Mouse (Mus musculus) hindbrain, embryonic 10.5 days (tissue): Measurements from ENCODE around the gene Mei1. TPM values are rescaled to one million over a fixed set of nuclear protein-coding genes. Genes with fewer than 3 reads are reported as not detected.

Experiments
- DNase-seq: peaks from one replicate; pipeline ENCODE4 v3.0.0-alpha.2; 2017; ENCODE audit warnings: low spot score
- H3K27ac ChIP-seq: fragments of 300-500 bp; sonication (generic); 2 replicates; pipeline ENCODE4 v1.5.1; 2016; ENCODE audit warnings: mild to moderate bottlenecking, moderate library complexity
- H3K27me3 ChIP-seq: fragments of 300-500 bp; sonication (generic); 2 replicates; pipeline ENCODE4 v1.6.1; 2016; ENCODE audit warnings: mild to moderate bottlenecking; ENCODE audit not compliant: poor library complexity, insufficient read depth, severe bottlenecking
- H3K36me3 ChIP-seq: fragments of 300-500 bp; sonication (generic); 2 replicates; pipeline ENCODE4 v1.6.1; 2016; ENCODE audit warnings: mild to moderate bottlenecking, moderate library complexity
- H3K4me1 ChIP-seq: fragments of 300-500 bp; sonication (generic); replicated peaks from 2 replicates; pipeline ENCODE4 v1.6.1; 2016; ENCODE audit warnings: mild to moderate bottlenecking
- H3K4me3 ChIP-seq: fragments of 300-500 bp; sonication (generic); 2 replicates; pipeline ENCODE4 v1.5.1; 2016; ENCODE audit warnings: mild to moderate bottlenecking, moderate library complexity
- H3K9me3 ChIP-seq: fragments of 300-500 bp; sonication (generic); 2 replicates; pipeline ENCODE4 v1.6.1; 2016; ENCODE audit warnings: mild to moderate bottlenecking, moderate library complexity
- WGBS: fragments of 180-500 bp; shearing (Covaris S2); methylation state at CpG from one replicate; pipeline ENCODE4 v1.1.7; 2016; 5-methylcytosine and 5-hydroxymethylcytosine counted together
- polyA plus RNA-seq: library from polyadenylated mRNA; unstranded; fragments of >200 nt; fragmentation: Nextera tagmentation; extraction: Ambion mirVana; gene quantifications from 2 replicates; pipeline ENCODE4 v1.2.1, GENCODE M21; 2016

Mei1 gene
- polyA plus RNA-seq = 0.06 TPM in 1 of 2 replicates, not detected in the other

DNA sequence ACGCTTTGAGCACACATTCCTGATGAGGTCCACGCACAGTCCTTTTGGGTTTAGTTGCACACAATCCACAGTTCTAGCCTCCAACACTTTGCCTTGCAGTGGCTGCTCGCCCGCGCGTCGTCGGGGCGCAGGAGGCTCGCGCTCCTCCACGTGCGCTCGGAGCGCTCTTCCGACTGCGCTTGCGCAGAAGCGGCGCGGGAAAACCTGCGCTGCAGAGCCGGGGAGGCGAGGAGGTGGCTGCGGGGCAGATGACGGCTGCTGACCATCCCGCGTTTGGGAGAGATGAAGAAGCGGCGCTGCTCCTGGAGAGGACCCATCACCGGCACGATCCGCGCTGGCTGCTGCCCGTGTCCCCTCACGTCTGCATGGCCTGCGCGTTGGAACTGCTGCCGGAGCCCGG lies at the start of gene Mei1:
TSS of gene Mei1 (plus strand) at position 99 of the 400 bp plus-strand sequence.
- Histone ChIP-seq H3K9me3 (0 out of 2 replicates have a peak, but pooled peaks cover 4% of the 10 kb centered on the region), H3K4me1 (peaks cover 6% of the 10 kb centered on the region), H3K27me3 (peaks cover 68% of the 10 kb centered on the region), H3K36me3 (no peaks in the 10 kb centered on the region), H3K4me3 (peak within 1 kb of the TSS; percentile 38), H3K27ac (no peak within 1 kb of the TSS)
- DNase-seq = no peak
- WGBS = 20% methylated on average over 40 of the region's 40 CpGs

DNA sequence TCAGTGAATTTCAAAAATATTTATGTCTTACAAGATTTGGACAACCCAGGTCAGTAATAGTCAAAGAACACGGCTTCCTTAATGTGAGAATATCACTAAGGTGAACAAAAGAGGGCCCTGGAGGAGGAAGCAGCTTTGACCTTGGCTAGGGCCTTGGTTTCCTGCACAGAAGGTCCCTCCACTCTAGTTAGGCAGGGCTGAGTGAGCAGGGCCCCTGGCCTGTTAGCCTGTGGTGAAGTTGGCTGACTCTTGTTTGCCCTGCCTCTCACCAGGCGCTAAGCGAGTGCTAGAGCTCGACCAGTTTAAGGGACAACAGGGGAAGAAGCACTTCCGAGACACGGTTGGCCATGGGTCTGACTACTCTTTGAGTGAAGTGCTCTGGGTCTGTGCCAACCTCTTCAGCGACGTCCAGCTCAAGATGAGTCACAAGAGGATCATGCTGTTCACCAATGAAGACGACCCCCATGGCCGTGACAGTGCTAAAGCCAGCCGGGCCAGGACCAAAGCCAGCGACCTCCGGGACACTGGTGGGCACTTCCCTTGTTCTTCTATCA lies 47.2 kb upstream of the Mei1 start:
- DNase-seq = no peak
- Histone ChIP-seq H3K27me3 (no peaks in the 10 kb centered on the region), H3K4me3 (no peak overlapping the region), H3K9me3 (no peaks in the 10 kb centered on the region; the same call in 1 of the 2 replicates), H3K4me1 (no peaks in the 10 kb centered on the region; the same call in 1 of the 2 replicates), H3K27ac (no peak overlapping the region), H3K36me3 (peaks cover 91% of the 10 kb centered on the region)
- 92% methylated on average over 13 of the region's 13 CpGs for WGBS

DNA sequence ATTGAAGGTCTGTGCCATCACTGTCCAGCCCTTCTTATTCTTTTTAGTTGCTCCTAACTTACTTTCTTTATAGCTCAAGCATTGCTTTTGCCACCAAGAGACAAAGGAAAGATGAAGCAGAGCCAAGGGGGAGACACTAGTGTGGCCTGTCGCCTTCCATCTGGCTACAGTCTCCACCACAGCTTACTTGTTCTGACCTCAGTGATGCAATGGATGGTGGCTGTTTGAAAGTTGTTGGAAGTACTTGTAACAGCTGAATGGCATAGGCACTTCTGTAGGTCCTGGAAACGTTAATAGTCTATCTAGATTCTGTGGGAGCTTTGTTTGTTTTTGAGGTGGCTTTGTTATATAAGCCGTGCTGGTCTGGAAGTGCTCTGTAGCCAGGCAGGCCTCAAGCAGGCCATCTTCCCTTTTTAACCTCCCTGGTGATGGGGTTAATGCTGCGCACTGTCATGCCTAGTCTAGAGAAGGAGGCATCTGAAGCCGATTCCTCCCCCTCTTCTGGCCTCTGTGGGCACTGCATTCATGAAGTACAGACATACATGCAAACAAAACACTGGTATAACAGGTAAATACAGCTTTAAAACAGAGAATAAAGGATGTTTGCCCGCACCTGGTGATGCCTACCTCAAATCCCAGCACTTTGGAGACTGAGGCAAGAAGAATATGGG lies 45.7 kb upstream of the Mei1 start:
- H3K4me1 ChIP-seq = no peaks in the 10 kb centered on the region
- no peaks in the 10 kb centered on the region for H3K27me3 ChIP-seq
- DNase-seq = no peak
- H3K36me3 ChIP-seq = peaks cover 99% of the 10 kb centered on the region
- 91% methylated on average over 6 of the region's 6 CpGs for WGBS
- H3K27ac ChIP-seq = no peak overlapping the region
- H3K9me3 ChIP-seq = no peaks in the 10 kb centered on the region; the same call in 1 of the 2 replicates
- no peak overlapping the region for H3K4me3 ChIP-seq

DNA sequence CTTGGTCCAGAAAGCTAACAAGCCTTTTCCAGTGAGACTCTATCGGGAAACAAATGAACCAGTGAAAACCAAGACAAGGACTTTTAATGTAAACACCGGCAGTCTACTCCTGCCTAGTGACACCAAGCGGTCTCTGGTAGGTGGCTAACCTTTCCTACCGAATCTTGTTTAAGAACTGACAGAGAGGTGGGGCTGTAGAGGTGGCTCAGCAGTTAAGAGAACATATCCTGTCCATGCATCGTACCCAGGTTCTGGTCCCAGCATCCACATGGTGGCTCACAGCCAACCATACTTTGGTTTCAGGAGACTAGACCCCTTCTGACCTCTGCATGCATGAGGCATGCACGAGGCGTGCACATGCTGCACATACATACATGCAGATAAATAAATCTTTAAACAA lies 42.5 kb upstream of the Mei1 start:
- Histone ChIP-seq H3K4me1 (no peaks in the 10 kb centered on the region), H3K4me3 (no peak overlapping the region), H3K9me3 (no peaks in the 10 kb centered on the region; the same call in 1 of the 2 replicates), H3K27me3 (no peaks in the 10 kb centered on the region), H3K36me3 (peaks cover 100% of the 10 kb centered on the region), H3K27ac (no peak overlapping the region)
- no peak for DNase-seq
- WGBS = 93% methylated on average over 7 of the region's 7 CpGs

DNA sequence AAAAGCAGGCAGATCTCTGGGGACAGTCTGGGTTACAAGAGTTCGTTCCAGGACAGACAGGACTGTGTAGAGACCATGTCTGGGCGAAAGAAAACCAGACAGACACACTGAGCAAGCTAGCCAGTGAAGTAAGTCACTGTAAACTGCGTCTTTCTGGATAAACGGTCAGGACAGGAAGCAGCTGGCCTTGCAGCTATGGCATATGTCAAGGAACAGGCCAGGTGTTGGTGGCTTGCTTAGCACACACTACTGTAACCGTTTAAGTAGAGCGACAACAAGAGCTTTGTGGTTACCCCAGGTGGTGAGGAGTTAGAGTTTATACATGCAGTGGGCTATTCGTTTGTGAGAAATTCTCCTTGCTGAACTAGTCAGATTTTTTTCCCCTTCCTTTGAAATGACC lies 42.1 kb upstream of the Mei1 start:
- no peak overlapping the region for H3K27ac ChIP-seq
- WGBS = 92% methylated on average over 7 of the region's 7 CpGs
- H3K27me3 ChIP-seq = no peaks in the 10 kb centered on the region
- peaks cover 99% of the 10 kb centered on the region for H3K36me3 ChIP-seq
- no peak overlapping the region for H3K4me3 ChIP-seq
- DNase-seq = no peak
- no peaks in the 10 kb centered on the region; the same call in 1 of the 2 replicates for H3K9me3 ChIP-seq
- no peaks in the 10 kb centered on the region for H3K4me1 ChIP-seq

DNA sequence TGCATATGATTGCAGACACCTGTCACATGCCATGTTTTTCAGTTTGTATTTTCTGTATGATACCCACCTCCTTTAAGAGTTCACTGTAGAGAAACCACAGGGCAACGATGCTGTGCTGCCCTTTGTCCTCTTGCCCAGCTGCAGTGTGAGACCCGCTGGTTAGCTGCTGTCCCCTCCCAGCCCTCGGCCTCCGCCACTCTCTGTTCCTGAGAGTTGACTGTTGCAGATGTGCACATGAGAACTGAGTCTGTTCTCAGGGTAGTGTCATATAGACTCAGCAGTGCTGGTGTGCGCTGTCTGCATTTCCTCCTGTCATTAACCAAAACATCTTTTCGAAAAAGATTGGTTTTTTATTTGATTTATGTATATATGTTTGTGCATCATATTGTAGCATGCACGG lies 37.4 kb upstream of the Mei1 start:
- H3K27ac ChIP-seq = no peak overlapping the region
- H3K36me3 ChIP-seq = peaks cover 95% of the 10 kb centered on the region
- no peak for DNase-seq
- no peaks in the 10 kb centered on the region for H3K27me3 ChIP-seq
- no peaks in the 10 kb centered on the region for H3K4me1 ChIP-seq
- WGBS = 90% methylated on average over 7 of the region's 7 CpGs
- H3K4me3 ChIP-seq = no peak overlapping the region
- no peaks in the 10 kb centered on the region for H3K9me3 ChIP-seq

DNA sequence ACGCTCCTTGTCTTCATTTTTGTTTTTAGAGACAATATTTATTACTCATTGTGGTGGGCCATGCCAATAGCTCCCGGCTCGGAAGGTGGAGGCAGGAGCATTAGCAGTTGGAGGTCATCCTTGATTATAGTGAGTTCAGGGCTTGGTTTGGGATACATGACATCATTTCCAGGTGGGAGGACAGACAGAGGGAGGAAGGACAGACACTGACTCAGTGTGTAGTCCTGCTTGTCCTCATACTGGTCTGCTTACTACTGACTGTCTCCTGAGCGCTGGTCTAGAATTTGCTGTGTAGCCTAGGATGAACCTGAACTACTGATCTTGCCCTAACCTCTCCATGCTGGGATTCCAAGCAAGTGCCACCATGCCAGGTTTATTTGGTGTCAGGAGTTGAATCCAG lies 36.0 kb upstream of the Mei1 start, which contains the start of gene Desi1:
TSS of gene Desi1 (minus strand) at position 101 of the 400 bp plus-strand sequence.
- no peak within 1 kb of the TSS for H3K27ac ChIP-seq
- no peaks in the 10 kb centered on the region for H3K27me3 ChIP-seq
- peaks cover 95% of the 10 kb centered on the region for H3K36me3 ChIP-seq
- no peak within 1 kb of the TSS for H3K4me3 ChIP-seq
- no peaks in the 10 kb centered on the region for H3K9me3 ChIP-seq
- 94% methylated on average over 4 of the region's 4 CpGs for WGBS
- DNase-seq = no peak
- H3K4me1 ChIP-seq = no peaks in the 10 kb centered on the region

DNA sequence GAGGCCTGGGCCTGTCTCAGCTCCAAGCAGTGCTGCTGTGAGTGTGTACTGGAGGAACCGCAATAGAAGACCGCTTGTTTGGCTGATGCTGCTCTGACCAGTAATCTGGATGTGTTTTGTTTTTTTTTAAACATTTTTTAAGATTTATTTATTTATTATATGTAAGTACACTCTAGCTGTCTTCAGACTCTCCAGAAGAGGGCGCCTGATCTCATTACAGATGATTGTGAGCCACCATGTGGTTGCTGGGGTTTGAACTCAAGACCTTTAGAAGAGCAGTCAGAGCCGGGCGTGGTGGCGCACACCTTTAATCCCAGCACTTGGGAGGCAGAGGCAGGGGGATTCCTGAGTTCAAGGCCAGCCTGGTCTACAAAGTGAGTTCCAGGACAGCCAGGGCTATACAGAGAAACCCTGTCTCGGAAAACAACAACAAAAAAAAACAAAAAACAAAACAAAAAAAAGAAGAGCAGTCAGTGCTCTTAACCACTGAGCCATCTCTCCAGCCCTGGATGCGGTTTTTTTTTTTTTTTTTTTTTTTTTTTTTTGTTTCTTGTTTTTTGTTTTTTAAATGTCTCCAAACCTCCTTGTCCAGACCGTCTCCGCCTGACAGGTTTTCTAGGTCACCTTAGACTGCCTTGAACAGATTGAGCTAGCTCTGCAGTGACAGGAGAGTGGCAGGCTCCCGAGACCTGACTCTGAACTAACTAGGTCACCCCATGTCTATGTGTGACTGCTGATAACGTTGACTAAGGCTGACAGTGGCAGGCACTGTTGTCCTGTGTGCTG lies 33.7 kb upstream of the Mei1 start:
- Histone ChIP-seq H3K9me3 (no peaks in the 10 kb centered on the region), H3K4me3 (no peak overlapping the region), H3K36me3 (peaks cover 95% of the 10 kb centered on the region), H3K4me1 (no peaks in the 10 kb centered on the region), H3K27ac (no peak overlapping the region), H3K27me3 (no peaks in the 10 kb centered on the region)
- peak; percentile 8 for DNase-seq
- WGBS = 85% methylated on average over 12 of the region's 12 CpGs

DNA sequence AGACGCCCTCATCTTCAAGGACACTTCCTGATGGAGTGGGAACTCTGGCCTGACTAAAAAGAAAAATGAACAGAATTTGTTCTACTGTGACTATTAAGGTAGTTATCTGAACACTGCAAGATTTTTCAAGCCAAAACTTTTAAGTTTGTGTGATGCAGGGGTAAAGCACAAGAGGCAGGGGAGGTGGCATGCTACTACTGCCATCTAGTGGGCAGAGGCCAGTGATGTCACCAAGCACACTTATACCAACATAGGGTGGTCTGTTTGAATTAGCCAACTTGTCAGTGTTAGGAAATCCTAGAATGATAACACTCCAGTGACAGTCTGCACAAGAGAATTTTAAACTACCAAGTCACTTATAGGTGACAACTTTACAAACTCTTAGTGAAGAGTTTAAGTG lies 29.1 kb upstream of the Mei1 start:
- Histone ChIP-seq H3K27ac (no peak overlapping the region), H3K36me3 (peaks cover 78% of the 10 kb centered on the region), H3K27me3 (no peaks in the 10 kb centered on the region), H3K9me3 (no peaks in the 10 kb centered on the region), H3K4me1 (peaks cover 3% of the 10 kb centered on the region), H3K4me3 (no peak overlapping the region)
- 99% methylated on average over 1 of the region's 1 CpGs for WGBS
- DNase-seq = peak; percentile 30

DNA sequence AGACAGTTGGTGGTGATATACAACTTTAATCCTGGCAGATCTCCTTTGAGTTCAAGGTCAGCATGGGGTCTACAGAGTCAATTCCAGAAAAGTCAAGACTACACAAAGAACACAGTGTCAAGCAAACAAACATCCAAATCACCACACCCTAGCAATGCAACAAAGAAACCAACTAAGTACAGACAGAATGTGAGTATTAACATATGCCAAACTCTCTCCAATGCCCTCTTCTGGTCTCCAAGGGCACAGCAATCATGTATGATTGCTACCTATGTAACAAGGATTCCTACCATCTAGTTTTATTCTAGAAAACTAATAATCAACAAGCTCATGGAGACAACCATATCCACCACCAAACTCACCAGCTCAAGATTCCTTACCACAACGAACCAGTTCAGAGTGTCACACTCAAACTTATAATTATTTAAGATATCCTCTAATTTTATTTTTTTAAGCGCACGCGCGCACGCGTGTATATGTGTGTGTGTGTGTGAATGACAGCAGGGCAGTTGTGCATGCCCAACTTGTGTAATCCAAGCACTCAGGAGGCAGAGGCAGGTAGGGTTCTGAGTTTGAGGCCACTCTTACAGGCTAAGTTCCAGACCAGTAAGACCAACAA lies 25.5 kb upstream of the Mei1 start:
- 96% methylated on average over 7 of the region's 7 CpGs for WGBS
- Histone ChIP-seq H3K27ac (no peak overlapping the region), H3K9me3 (no peaks in the 10 kb centered on the region), H3K4me1 (peaks cover 17% of the 10 kb centered on the region), H3K4me3 (no peak overlapping the region), H3K27me3 (no peaks in the 10 kb centered on the region), H3K36me3 (peaks cover 41% of the 10 kb centered on the region)
- no peak for DNase-seq

DNA sequence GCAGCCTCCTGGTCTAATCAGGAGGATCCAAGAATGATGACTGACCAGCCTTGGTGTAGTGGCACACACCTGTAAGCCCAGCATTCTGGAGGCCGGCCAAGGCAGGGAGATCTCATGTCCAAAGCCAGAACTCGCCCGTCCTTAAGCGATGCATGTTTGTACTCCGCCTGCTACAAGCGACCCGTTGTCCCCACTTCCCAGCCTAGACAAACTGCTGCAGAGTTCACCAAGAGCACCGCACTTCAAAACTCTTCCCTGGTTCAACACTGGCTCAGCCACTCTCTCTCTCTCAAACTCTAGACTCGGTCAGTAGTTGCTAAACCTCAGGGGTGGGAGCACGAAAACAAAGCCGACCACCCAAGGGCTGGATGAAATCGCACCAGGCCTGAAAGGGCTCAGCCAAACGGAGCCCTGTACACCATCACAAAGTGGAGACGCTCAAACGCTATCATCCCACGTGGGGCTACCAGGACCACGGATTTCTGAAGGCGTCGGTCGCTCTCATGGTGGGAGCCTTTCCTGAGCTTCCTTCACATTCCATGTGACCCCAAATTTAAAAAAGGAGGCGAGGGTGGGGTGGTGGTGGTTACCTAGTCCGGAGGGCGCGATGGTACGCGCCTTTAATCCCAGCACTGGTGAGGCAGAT lies 23.4 kb upstream of the Mei1 start:
- peaks cover 22% of the 10 kb centered on the region for H3K36me3 ChIP-seq
- peak overlapping the region; percentile 100 for H3K4me3 ChIP-seq
- peaks cover 17% of the 10 kb centered on the region for H3K4me1 ChIP-seq
- DNase-seq = no peak
- H3K27ac ChIP-seq = peak overlapping the region; percentile 95
- H3K27me3 ChIP-seq = no peaks in the 10 kb centered on the region
- WGBS = 7% methylated on average over 26 of the region's 26 CpGs
- no peaks in the 10 kb centered on the region for H3K9me3 ChIP-seq

DNA sequence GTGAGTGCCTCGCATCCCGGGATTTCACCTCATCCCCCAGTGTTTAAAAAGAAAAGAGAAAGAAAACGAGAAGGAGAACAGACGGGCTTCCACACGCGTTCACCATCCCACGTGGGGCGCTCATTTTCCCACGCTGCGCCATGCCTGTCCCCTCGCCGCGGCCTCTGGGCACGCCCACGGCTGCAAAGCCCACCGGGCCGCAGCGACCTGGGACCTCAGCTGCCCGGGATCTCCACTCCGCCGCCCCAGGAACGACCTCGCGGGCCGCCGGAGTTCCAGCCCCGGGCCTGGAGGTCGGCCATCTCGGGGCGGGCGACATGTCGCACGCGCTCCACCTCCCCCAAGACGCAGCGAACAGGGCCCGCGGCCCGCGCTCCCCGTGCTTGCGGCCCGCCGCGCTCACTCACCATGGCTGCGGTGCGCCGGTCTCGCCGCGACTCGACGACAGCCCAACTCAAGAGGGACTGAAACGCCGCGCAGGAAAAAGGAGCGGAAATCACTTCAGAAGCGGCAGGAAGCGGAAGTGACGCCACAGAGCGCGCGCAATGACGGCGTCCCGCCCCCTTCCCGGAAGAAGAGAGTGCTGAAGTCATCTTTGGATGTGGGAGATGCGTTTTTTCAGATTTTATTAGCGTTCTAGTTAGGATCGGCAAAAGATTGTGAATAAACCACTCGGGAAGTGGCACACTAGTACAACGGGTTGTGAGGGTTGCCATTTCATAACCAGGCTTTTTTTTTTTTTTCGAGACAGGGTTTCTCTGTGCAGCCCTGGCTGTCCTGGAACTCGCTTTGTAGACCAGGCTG lies 22.5 kb upstream of the Mei1 start, which contains the start of gene Snu13:
TSS of gene Snu13 (minus strand) at position 519 of the 804 bp plus-strand sequence.
- Histone ChIP-seq H3K27me3 (no peaks in the 10 kb centered on the region), H3K9me3 (no peaks in the 10 kb centered on the region), H3K36me3 (peaks cover 20% of the 10 kb centered on the region), H3K4me3 (peak within 1 kb of the TSS; percentile 100), H3K4me1 (peaks cover 17% of the 10 kb centered on the region), H3K27ac (peak within 1 kb of the TSS; percentile 95)
- DNase-seq = peak; percentile 92
- WGBS = under 1% methylated on average over 74 of the region's 74 CpGs
